Mouse (Mus musculus) fibroblast of lung, adult 2 months (primary cell): ENCODE measurements at regions not wholly inside any gene's neighbourhood (a gene's known extent, or its start where the extent isn't known, plus 50 kb on each side); places are given as distances from the start of the nearest gene placed in this dataset.

Experiments
- DNase-seq: peaks from one replicate; pipeline ENCODE4 v3.0.0-alpha.2; 2011; ENCODE audit warnings: low read depth

- no peak for DNase-seq
Observed at GRCm38 (mm10) chr12:13042934-13043333, 101.2 kb upstream of the Mycn start.

- DNase-seq, result no peak
Observed at GRCm38 (mm10) chr12:13035108-13035741, 93.5 kb upstream of the Mycn start.

GRCm38 (mm10) chr12:13030333-13030732 is 88.6 kb upstream of the Mycn start:
- no peak for DNase-seq

- DNase-seq, result no peak
Observed at GRCm38 (mm10) chr12:13028086-13028485, 86.4 kb upstream of the Mycn start.

- DNase-seq, result peak; percentile 32
Observed at GRCm38 (mm10) chr12:13026041-13026580, 84.4 kb upstream of the Mycn start.

GRCm38 (mm10) chr12:13024215-13024841 is 82.6 kb upstream of the Mycn start:
- DNase-seq, result no peak

GRCm38 (mm10) chr12:13011023-13011761 is 69.5 kb upstream of the Mycn start:
- no peak for DNase-seq

- no peak for DNase-seq
Observed at GRCm38 (mm10) chr12:13010405-13010804, 68.7 kb upstream of the Mycn start.

- DNase-seq, result no peak
Observed at GRCm38 (mm10) chr12:13009470-13009869, 67.8 kb upstream of the Mycn start.

- DNase-seq, result no peak
Observed at GRCm38 (mm10) chr12:13002703-13003102, 61.0 kb upstream of the Mycn start.

GRCm38 (mm10) chr12:13002069-13002590 is 60.4 kb upstream of the Mycn start:
- no peak for DNase-seq

- no peak for DNase-seq
Observed at GRCm38 (mm10) chr12:12995974-12996361, 54.3 kb upstream of the Mycn start.

GRCm38 (mm10) chr12:12995061-12995973 is 53.6 kb upstream of the Mycn start:
- no peak for DNase-seq

GRCm38 (mm10) chr12:12993894-12994714 is 52.4 kb upstream of the Mycn start:
- no peak for DNase-seq
